Mouse (Mus musculus) limb, embryonic 11.5 days (tissue): ENCODE measurements at regions not wholly inside any gene's neighbourhood (a gene's known extent, or its start where the extent isn't known, plus 50 kb on each side); places are given as distances from the start of the nearest gene placed in this dataset.

Experiments used
- ATAC-seq: fragments of 200-750 bp; cut with Nextera tagmentation; 2 replicates; pipeline ENCODE4 v1.8.0; 2017; ENCODE audit warnings: low read depth; ENCODE audit not compliant: insufficient number of reproducible peaks, low FRiP score, low TSS enrichment
- DNase-seq: peaks from one replicate; pipeline ENCODE4 v3.0.0-alpha.2; 2015; ENCODE audit warnings: low spot score
- H3K27ac ChIP-seq: fragments of 300-500 bp; sonication (generic); replicated peaks from 2 replicates; pipeline ENCODE4 v1.5.1; 2014; ENCODE audit warnings: low read depth, mild to moderate bottlenecking, low read length
- H3K27me3 ChIP-seq: fragments of 300-500 bp; sonication (generic); 2 replicates; pipeline ENCODE4 v1.6.1; 2014; ENCODE audit warnings: mild to moderate bottlenecking, low read length, mixed read lengths; ENCODE audit not compliant: control insufficient read depth, insufficient read depth
- H3K36me3 ChIP-seq: fragments of 300-500 bp; sonication (generic); 2 replicates; pipeline ENCODE4 v1.6.1; 2014; ENCODE audit warnings: mild to moderate bottlenecking, low read length, moderate library complexity, mixed read lengths; ENCODE audit not compliant: control insufficient read depth, insufficient read depth
- H3K4me1 ChIP-seq: fragments of 300-500 bp; sonication (generic); 2 replicates; pipeline ENCODE4 v1.6.1; 2014; ENCODE audit warnings: low read length, mixed read lengths; ENCODE audit not compliant: control insufficient read depth, insufficient read depth
- H3K4me2 ChIP-seq: fragments of 300-500 bp; sonication (generic); 2 replicates; pipeline ENCODE4 v1.6.1; 2014; ENCODE audit warnings: low read depth, mild to moderate bottlenecking, moderate library complexity; ENCODE audit not compliant: severe bottlenecking
- H3K4me3 ChIP-seq: fragments of 300-500 bp; sonication (generic); 2 replicates; pipeline ENCODE4 v1.5.1; 2014; ENCODE audit warnings: low read depth, low read length
- H3K9ac ChIP-seq: fragments of 300-500 bp; sonication (generic); 2 replicates; pipeline ENCODE4 v1.6.1; 2014; ENCODE audit warnings: mild to moderate bottlenecking, low read length
- H3K9me3 ChIP-seq: fragments of 300-500 bp; sonication (generic); 2 replicates; pipeline ENCODE4 v1.6.1; 2016; ENCODE audit warnings: low read length; ENCODE audit not compliant: control insufficient read depth
- WGBS: fragments of 180-500 bp; shearing (Covaris S2); extraction: QIAGEN DNeasy Blood & Tissue Kit; methylation state at CpG from one replicate; pipeline ENCODE4 v1.1.7; 2014; 5-methylcytosine and 5-hydroxymethylcytosine counted together

DNA sequence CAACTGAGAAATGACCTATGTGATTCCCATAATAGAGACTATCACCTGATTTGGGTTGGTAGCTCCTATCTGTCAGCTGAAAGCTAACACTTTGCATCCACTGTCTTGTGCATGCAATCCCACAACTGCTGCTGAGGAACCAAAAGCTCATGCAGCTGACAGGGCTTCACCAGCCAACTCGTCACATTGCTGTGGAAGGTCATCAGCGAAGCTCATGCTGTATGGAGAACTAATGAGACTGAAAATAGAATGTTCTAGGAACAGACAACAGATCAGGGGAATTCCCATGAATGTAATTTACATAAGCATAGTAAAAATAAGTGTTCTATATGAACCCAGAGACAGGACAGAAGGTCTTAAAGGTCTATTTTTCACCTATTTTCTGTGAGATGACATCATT is 363.5 kb upstream of the Ptger4 start:
- Histone ChIP-seq H3K27ac (no peak overlapping the region), H3K9me3 (no peaks in the 10 kb centered on the region), H3K4me3 (no peak overlapping the region), H3K9ac (no peak overlapping the region), H3K4me1 (no peaks in the 10 kb centered on the region), H3K36me3 (no peaks in the 10 kb centered on the region), H3K27me3 (no peaks in the 10 kb centered on the region), H3K4me2 (no peak overlapping the region)
- no peak for DNase-seq
- ATAC-seq = no peak
- WGBS = 87% methylated on average over 2 of the region's 2 CpGs

DNA sequence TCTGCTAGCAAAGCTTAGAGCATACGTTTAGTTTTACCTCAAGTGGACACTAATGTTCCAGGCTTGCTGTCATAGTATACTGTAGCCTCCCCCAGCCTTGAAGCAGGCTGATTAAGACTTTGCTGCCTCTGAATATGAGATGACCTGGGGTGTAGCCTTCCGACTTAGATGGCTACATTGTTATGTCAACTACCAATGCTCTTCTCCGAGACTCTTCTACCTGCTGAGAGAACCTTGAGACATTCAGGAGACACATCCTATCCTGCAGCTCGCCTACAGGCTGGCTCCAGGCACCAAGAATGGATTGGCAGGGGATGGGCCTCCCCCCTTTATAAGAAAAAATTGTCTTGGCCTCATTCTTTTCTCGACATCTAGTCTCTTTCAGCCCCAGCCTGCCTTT is 379.0 kb upstream of the Ptger4 start:
- no peaks in the 10 kb centered on the region for H3K4me1 ChIP-seq
- H3K27me3 ChIP-seq = no peaks in the 10 kb centered on the region
- ATAC-seq (no peak), DNase-seq (no peak)
- H3K4me3 ChIP-seq = no peak overlapping the region
- H3K27ac ChIP-seq = no peak overlapping the region
- 78% methylated on average over 5 of the region's 5 CpGs for WGBS
- H3K9me3 ChIP-seq = no peaks in the 10 kb centered on the region
- no peak overlapping the region for H3K9ac ChIP-seq
- H3K4me2 ChIP-seq = no peak overlapping the region
- H3K36me3 ChIP-seq = no peaks in the 10 kb centered on the region

DNA sequence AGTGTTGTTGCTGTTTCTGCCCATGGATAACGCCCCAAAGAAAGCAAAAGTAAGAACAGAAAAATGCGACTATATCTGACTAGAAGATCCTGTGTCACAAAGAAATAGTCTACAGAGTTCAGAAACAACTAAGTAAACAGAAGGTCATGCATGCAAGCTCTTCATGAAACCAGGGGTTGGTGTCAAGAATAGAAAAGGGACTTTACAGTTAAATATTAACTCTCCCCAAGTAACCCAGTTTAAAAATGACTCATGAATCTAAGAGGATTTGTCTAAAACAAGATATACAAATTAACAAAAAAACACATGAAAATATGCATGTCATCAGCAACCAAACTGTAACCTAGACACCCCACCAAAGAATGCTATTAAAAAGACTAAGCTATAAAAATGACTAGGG is 381.4 kb upstream of the Ptger4 start:
- Histone ChIP-seq H3K36me3 (no peaks in the 10 kb centered on the region), H3K27me3 (no peaks in the 10 kb centered on the region), H3K27ac (no peak overlapping the region), H3K4me2 (no peak overlapping the region), H3K4me1 (no peaks in the 10 kb centered on the region), H3K9me3 (no peaks in the 10 kb centered on the region), H3K4me3 (no peak overlapping the region), H3K9ac (no peak overlapping the region)
- no peak for DNase-seq
- no peak for ATAC-seq
- WGBS = 89% methylated on average over 2 of the region's 2 CpGs

DNA sequence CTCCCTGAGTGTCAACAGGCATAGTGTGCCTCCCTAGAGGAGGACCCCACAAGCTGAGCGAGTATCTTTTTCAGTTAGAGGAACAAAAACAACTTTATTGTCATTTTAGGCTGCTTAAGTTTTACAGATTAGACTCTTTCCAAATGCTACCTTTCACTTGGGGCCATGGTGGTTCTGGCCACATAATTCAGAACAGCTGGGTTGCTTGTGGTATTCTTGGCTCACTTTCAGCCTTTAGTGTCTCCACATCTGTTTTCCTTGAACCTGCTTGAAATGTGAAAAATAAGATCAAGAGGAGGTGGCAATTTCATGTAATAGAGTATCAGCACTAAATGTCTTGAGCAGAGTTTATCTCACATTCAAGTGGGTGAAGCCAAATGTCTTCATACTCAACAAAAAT is 402.7 kb upstream of the Ptger4 start:
- no peaks in the 10 kb centered on the region for H3K27me3 ChIP-seq
- ATAC-seq (no peak), DNase-seq (no peak)
- 44% methylated on average over 1 of the region's 1 CpGs for WGBS
- no peak overlapping the region for H3K4me3 ChIP-seq
- no peak overlapping the region for H3K27ac ChIP-seq
- no peak overlapping the region for H3K9ac ChIP-seq
- no peak overlapping the region for H3K4me2 ChIP-seq
- no peaks in the 10 kb centered on the region for H3K36me3 ChIP-seq
- no peaks in the 10 kb centered on the region for H3K4me1 ChIP-seq
- no peaks in the 10 kb centered on the region for H3K9me3 ChIP-seq

DNA sequence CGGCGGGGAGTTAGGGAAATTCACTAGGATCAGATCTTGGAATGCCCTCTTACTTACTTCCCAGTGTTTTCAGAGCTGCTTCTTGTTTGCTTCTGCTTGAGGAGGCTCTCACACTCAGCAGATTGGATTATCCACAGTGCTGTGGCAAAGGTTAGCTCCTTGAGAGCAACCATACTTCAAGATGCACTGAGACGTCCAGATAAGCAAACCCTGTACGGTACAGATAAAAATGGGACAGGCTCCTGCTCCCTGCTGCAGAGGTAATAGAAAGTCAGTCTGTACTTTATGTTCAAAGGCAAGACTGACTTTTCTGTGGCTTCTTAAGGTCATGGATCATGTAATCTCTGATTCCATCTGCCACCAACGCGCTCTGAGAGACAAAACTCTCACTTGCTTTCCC is 414.8 kb upstream of the Ptger4 start:
- Histone ChIP-seq H3K36me3 (no peaks in the 10 kb centered on the region), H3K4me3 (no peak overlapping the region), H3K9me3 (no peaks in the 10 kb centered on the region), H3K27ac (no peak overlapping the region), H3K9ac (no peak overlapping the region), H3K4me1 (no peaks in the 10 kb centered on the region), H3K4me2 (no peak overlapping the region), H3K27me3 (no peaks in the 10 kb centered on the region)
- ATAC-seq (no peak), DNase-seq (no peak)
- 89% methylated on average over 6 of the region's 6 CpGs for WGBS

DNA sequence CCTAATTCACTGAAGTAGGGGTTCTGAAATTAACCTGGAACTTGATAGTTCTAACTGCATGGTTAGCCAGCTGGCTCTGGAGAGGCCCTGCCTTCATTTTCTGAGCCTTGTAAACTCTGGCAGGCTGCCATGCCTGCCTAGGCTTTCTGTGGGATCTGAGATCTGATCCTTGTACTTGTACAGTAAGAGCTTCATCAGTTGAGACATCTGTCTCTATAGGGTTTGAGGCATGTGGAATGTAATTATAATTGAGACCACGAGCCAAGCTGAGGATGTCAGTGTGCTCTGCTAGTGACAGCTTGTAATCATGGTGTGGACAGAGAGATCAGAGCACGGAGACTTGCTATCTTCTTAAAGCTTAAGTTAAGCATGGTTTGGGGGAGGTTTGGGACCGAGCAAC is 416.8 kb upstream of the Ptger4 start:
- 83% methylated on average over 3 of the region's 3 CpGs for WGBS
- DNase-seq = no peak
- Histone ChIP-seq H3K36me3 (no peaks in the 10 kb centered on the region), H3K27ac (no peak overlapping the region), H3K27me3 (no peaks in the 10 kb centered on the region), H3K4me3 (no peak overlapping the region), H3K4me2 (no peak overlapping the region), H3K9ac (no peak overlapping the region), H3K4me1 (no peaks in the 10 kb centered on the region), H3K9me3 (no peaks in the 10 kb centered on the region)
- no peak for ATAC-seq

DNA sequence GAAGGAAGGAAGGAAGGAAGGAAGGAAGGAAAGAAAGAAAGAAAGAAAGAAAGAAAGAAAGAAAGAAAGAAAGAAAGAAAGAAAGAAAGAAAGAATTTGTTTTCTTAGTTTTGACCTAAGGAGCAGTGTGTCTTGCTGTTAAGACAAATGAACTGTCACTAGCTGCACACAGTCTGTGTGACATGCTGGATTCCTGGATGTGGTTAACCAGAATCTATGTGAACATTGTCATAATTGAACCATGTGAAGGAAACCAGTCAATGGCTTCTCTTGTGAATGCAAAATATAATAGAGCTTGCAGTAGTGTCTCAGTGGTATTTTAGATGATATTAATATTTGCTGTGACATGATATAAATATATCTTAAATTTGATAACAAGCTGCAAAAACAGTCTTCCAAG is 427.8 kb upstream of the Ptger4 start:
- ATAC-seq (no peak), DNase-seq (no peak)
- H3K4me3 ChIP-seq = no peak overlapping the region
- no peak overlapping the region for H3K4me2 ChIP-seq
- H3K9ac ChIP-seq = no peak overlapping the region
- no peaks in the 10 kb centered on the region for H3K4me1 ChIP-seq
- H3K27ac ChIP-seq = no peak overlapping the region
- H3K27me3 ChIP-seq = no peaks in the 10 kb centered on the region
- no peaks in the 10 kb centered on the region for H3K9me3 ChIP-seq
- H3K36me3 ChIP-seq = no peaks in the 10 kb centered on the region

DNA sequence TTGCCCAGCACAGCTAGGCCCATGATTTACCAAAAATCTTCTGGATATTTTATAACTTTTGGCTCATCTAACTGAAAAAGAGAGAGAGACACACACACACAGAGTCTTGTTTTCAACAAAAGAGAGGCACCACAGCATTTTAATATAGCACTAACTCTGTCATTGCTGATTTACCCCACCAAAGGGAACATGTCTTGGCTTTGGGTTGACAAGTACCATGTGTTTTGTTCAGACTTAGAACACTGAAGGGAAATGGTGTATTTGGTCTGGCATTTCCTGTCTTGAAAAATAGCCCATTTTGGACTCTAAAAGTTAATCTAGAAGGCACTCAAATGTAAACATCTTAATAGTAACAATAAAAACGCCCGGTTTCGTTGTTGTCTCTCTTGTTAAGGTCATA is 432.7 kb upstream of the Ptger4 start:
- H3K4me3 ChIP-seq = no peak overlapping the region
- DNase-seq (no peak), ATAC-seq (no peak)
- no peak overlapping the region for H3K4me2 ChIP-seq
- no peaks in the 10 kb centered on the region for H3K9me3 ChIP-seq
- H3K4me1 ChIP-seq = no peaks in the 10 kb centered on the region
- 74% methylated on average over 3 of the region's 3 CpGs for WGBS
- H3K27ac ChIP-seq = no peak overlapping the region
- H3K27me3 ChIP-seq = no peaks in the 10 kb centered on the region
- H3K36me3 ChIP-seq = no peaks in the 10 kb centered on the region
- no peak overlapping the region for H3K9ac ChIP-seq

DNA sequence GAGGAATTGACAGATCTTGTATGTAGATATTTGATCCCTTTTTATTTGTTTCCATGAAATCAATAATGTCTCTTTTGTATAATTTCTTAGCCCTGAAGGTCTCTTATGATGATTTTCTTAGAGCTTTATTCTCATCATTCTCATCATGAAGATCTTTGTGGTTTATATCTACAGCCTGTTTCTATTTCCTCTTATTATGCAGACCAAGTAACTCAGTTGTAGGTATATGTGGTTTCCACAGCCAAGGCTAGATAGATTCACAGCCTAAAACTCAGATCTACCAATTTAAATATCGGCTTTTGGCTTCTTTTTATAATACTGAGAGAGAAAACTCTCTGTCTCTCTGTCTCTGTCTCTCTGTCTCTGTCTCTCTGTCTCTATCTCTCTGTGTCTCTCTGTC is 449.8 kb upstream of the Ptger4 start:
- DNase-seq (no peak), ATAC-seq (no peak)
- H3K4me1 ChIP-seq = no peaks in the 10 kb centered on the region
- no peaks in the 10 kb centered on the region for H3K36me3 ChIP-seq
- H3K4me2 ChIP-seq = no peak overlapping the region
- WGBS = 92% methylated on average over 1 of the region's 1 CpGs
- no peak overlapping the region for H3K4me3 ChIP-seq
- no peak overlapping the region for H3K9ac ChIP-seq
- no peaks in the 10 kb centered on the region for H3K27me3 ChIP-seq
- no peak overlapping the region for H3K27ac ChIP-seq
- H3K9me3 ChIP-seq = no peaks in the 10 kb centered on the region
